Mouse (Mus musculus) CH12.LX (cell line): ENCODE data around the gene Adamtsl1. TPM values are rescaled to one million over a fixed set of nuclear protein-coding genes. Genes with fewer than 3 reads are reported as not detected.

Experiments used
- DNase-seq: peaks from one replicate; pipeline ENCODE4 v3.0.0-alpha.2; 2013; ENCODE audit errors: extremely low read depth
- H3K27ac ChIP-seq: 2 replicates; pipeline ENCODE4 v1.5.1; 2012; ENCODE audit warnings: low read depth, mild to moderate bottlenecking, control low read depth, moderate library complexity; ENCODE audit not compliant: insufficient read depth
- H3K27me3 ChIP-seq: replicated peaks from 2 replicates; pipeline ENCODE3; 2012; ENCODE audit warnings: inconsistent platforms
- H3K36me3 ChIP-seq, 2 experiments: replicated peaks in 1 of 2; 2 replicates each; pipeline versions ENCODE3 to v1.6.1; 2012; ENCODE audit warnings: inconsistent platforms in 1 of 2, low read length in 1 of 2, mild to moderate bottlenecking in 1 of 2, mixed read lengths in 1 of 2, moderate library complexity in 1 of 2; ENCODE audit not compliant: control insufficient read depth in 1 of 2, insufficient read depth in 1 of 2
- H3K4me1 ChIP-seq, 2 experiments: 2 replicates each; pipeline ENCODE4 v1.6.1; 2012; ENCODE audit warnings: inconsistent platforms in 1 of 2, moderate library complexity in 1 of 2; ENCODE audit not compliant: insufficient read depth in 2 of 2, control insufficient read depth in 1 of 2
- H3K4me2 ChIP-seq: 2 replicates; pipeline ENCODE4 v1.6.1; 2012; ENCODE audit warnings: low read depth, mild to moderate bottlenecking, control low read depth; ENCODE audit not compliant: poor library complexity, insufficient read depth, severe bottlenecking
- H3K4me3 ChIP-seq, 3 experiments: fragments of 150-350 bp in 1 of 3; sonication (generic) in 1 of 3; replicated peaks in 1 of 3; 2 replicates each; pipeline versions ENCODE3 to v1.5.1; 2011 to 2012; ENCODE audit warnings: low read depth in 2 of 3, low read length in 2 of 3, mild to moderate bottlenecking in 2 of 3, moderate library complexity in 2 of 3, control low read depth in 1 of 3, improper control_type of control experiment in 1 of 3, inconsistent platforms in 1 of 3, mixed read lengths in 1 of 3; ENCODE audit not compliant: poor library complexity in 1 of 3
- H3K79me2 ChIP-seq: replicated peaks from 2 replicates; pipeline ENCODE4 v1.6.1; 2012; ENCODE audit warnings: mild to moderate bottlenecking, moderate library complexity; ENCODE audit not compliant: control insufficient read depth, poor library complexity, insufficient read depth, severe bottlenecking; ENCODE audit errors: extremely low read depth
- H3K9ac ChIP-seq: 2 replicates; pipeline ENCODE4 v1.6.1; 2012; ENCODE audit warnings: low read depth, mild to moderate bottlenecking, control low read depth, moderate library complexity; ENCODE audit not compliant: insufficient read depth
- H3K9me3 ChIP-seq: replicated peaks from 2 replicates; pipeline ENCODE3; 2012; ENCODE audit warnings: low read length, inconsistent platforms, mixed read lengths
- CHD2 ChIP-seq: IDR thresholded peaks from 2 replicates; pipeline ENCODE4 v1.6.1; 2011; ENCODE audit warnings: low read length, improper control_type of control experiment
- ELF1 ChIP-seq: IDR thresholded peaks from 2 replicates; pipeline ENCODE4 v1.6.1; 2014; ENCODE audit warnings: low read depth, mild to moderate bottlenecking, inconsistent platforms, low read length, improper control_type of control experiment
- EP300 ChIP-seq: IDR thresholded peaks from 2 replicates; pipeline ENCODE4 v1.6.1; 2011; ENCODE audit warnings: low read length, improper control_type of control experiment
- IRF4 ChIP-seq: IDR thresholded peaks from 2 replicates; pipeline ENCODE4 v1.6.1; 2014; ENCODE audit warnings: low read depth, mild to moderate bottlenecking, inconsistent platforms, low read length, improper control_type of control experiment
- JUN ChIP-seq: IDR thresholded peaks from 2 replicates; pipeline ENCODE4 v1.6.1; 2011; ENCODE audit warnings: low read depth, mild to moderate bottlenecking, low read length, improper control_type of control experiment, moderate library complexity; ENCODE audit not compliant: insufficient read depth
- KAT2A ChIP-seq: IDR thresholded peaks from 2 replicates; pipeline ENCODE4 v1.6.1; 2012; ENCODE audit warnings: low read length, improper control_type of control experiment, inconsistent platforms; ENCODE audit not compliant: insufficient replicate concordance
- MAX ChIP-seq: IDR thresholded peaks from 2 replicates; pipeline ENCODE4 v1.6.1; 2011; ENCODE audit warnings: low read length, improper control_type of control experiment
- NELFE ChIP-seq: IDR thresholded peaks from 2 replicates; pipeline ENCODE4 v1.6.1; 2011; ENCODE audit warnings: low read depth, low read length, improper control_type of control experiment
- PAX5 ChIP-seq: IDR thresholded peaks from 2 replicates; pipeline ENCODE4 v1.6.1; 2012; ENCODE audit warnings: low read length, inconsistent platforms, mixed read lengths
- POLR2AphosphoS2 ChIP-seq: IDR thresholded peaks from 2 replicates; pipeline ENCODE4 v1.6.1; 2011; ENCODE audit warnings: low read depth, low read length, improper control_type of control experiment
- RAD21 ChIP-seq: IDR thresholded peaks from 2 replicates; pipeline ENCODE4 v1.6.1; 2011; ENCODE audit warnings: low read depth, mild to moderate bottlenecking, low read length, improper control_type of control experiment, moderate library complexity
- RCOR1 ChIP-seq: conservative IDR thresholded peaks from 2 replicates; pipeline ENCODE4 v1.6.1; 2012; ENCODE audit warnings: low read depth, mild to moderate bottlenecking, inconsistent platforms, low read length, improper control_type of control experiment
- SIN3A ChIP-seq: IDR thresholded peaks from 2 replicates; pipeline ENCODE4 v1.6.1; 2012; ENCODE audit warnings: low read length, improper control_type of control experiment, inconsistent platforms
- SMC3 ChIP-seq: IDR thresholded peaks from 2 replicates; pipeline ENCODE4 v1.6.1; 2011; ENCODE audit warnings: low read depth, low read length, improper control_type of control experiment
- TBP ChIP-seq: conservative IDR thresholded peaks from 2 replicates; pipeline ENCODE4 v1.6.1; 2011; ENCODE audit warnings: low read depth, low read length, improper control_type of control experiment
- TCF12 ChIP-seq: IDR thresholded peaks from 2 replicates; pipeline ENCODE4 v1.6.1; 2014; ENCODE audit warnings: low read depth, mild to moderate bottlenecking, inconsistent platforms, low read length, improper control_type of control experiment
- USF1 ChIP-seq: IDR thresholded peaks from 2 replicates; pipeline ENCODE4 v1.6.1; 2014; ENCODE audit warnings: low read depth, mild to moderate bottlenecking, inconsistent platforms, low read length, improper control_type of control experiment
- dilution Hi-C: fragments of 300-500 bp; cut with MboI; formaldehyde crosslinking; loops from 2 replicates; pipeline ENCODE4 v1.14.3; 2020; ENCODE audit warnings: low sequenced_read_pairs; ENCODE audit not compliant: extremely low pct_unique_long_range_greater_than_20kb, extremely low pct_ligation_motif_present
- in situ Hi-C: fragments of 300-500 bp; cut with MboI; formaldehyde crosslinking; loops from 3 replicates; pipeline ENCODE4 v1.14.3; 2019; ENCODE audit warnings: low sequenced_read_pairs, low pct_ligation_motif_present, low pct_unique_long_range_greater_than_20kb, mixed read lengths
- polyA plus RNA-seq: library from polyadenylated mRNA; unstranded; fragments of >175 nt; gene quantifications from 2 replicates; pipeline ENCODE4 v1.2.1, GENCODE M21; 2012; ENCODE audit warnings: low read depth; ENCODE audit not compliant: insufficient read length
- total RNA-seq, 2 experiments: library from RNA; depleted of rRNA; stranded (reverse); fragments of 300-350 nt in 1 of 2; fragments of >200 nt in 1 of 2; gene quantifications; 2 replicates each; pipeline ENCODE4 v1.2.3; 2012 to 2014

The Adamtsl1 gene
- total and polyA plus RNA-seq, 3 experiments = not detected

- Histone ChIP-seq H3K4me3 (no peak overlapping the region), H3K9me3 (peaks cover 3% of the 10 kb centered on the region), H3K27ac (no peak overlapping the region), H3K4me2 (no peak overlapping the region), H3K27me3 (no peaks in the 10 kb centered on the region), H3K4me1 (no peaks in the 10 kb centered on the region), H3K79me2 (no peaks in the 10 kb centered on the region), H3K36me3 (no peaks in the 10 kb centered on the region), H3K9ac (no peak overlapping the region)
- TF ChIP-seq NELFE (no peak), POLR2AphosphoS2 (no peak), PAX5 (no peak), SIN3A (no peak), IRF4 (no peak)
- in situ Hi-C loops (no loop called here), dilution Hi-C loops (no loop called here)
- DNase-seq = no peak
Measured at GRCm38 (mm10) chr4:86159362-86159761, 645.4 kb downstream of the Adamtsl1 start.

- Histone ChIP-seq H3K36me3 (no peaks in the 10 kb centered on the region), H3K27ac (no peak overlapping the region), H3K4me2 (no peak overlapping the region), H3K27me3 (no peaks in the 10 kb centered on the region), H3K4me3 (no peak overlapping the region), H3K79me2 (no peaks in the 10 kb centered on the region), H3K9me3 (peaks cover 6% of the 10 kb centered on the region), H3K9ac (no peak overlapping the region), H3K4me1 (no peaks in the 10 kb centered on the region)
- dilution Hi-C loops (no loop called here), in situ Hi-C loops (no loop called here)
- TF ChIP-seq CHD2 (no peak), SMC3 (no peak), KAT2A (no peak), POLR2AphosphoS2 (no peak), ELF1 (no peak), TBP (no peak), JUN (no peak), TCF12 (no peak), RCOR1 (no peak), IRF4 (no peak)
- no peak for DNase-seq
Measured at GRCm38 (mm10) chr4:86170763-86171162, 656.8 kb downstream of the Adamtsl1 start.

GRCm38 (mm10) chr4:86171461-86171860, 657.5 kb downstream of the Adamtsl1 start:
- peaks cover 9% of the 10 kb centered on the region for H3K9me3 ChIP-seq
- in situ Hi-C loops (no loop called here), dilution Hi-C loops (no loop called here)
- no peak overlapping the region for H3K9ac ChIP-seq
- no peak overlapping the region for H3K4me2 ChIP-seq
- no peaks in the 10 kb centered on the region for H3K27me3 ChIP-seq
- no peaks in the 10 kb centered on the region for H3K36me3 ChIP-seq
- no peaks in the 10 kb centered on the region for H3K4me1 ChIP-seq
- no peak overlapping the region for H3K27ac ChIP-seq
- H3K4me3 ChIP-seq = no peak overlapping the region
- TF ChIP-seq TBP = no peak
- TF ChIP-seq USF1 = no peak
- TF ChIP-seq CHD2 = no peak
- no peak for TF ChIP-seq RAD21
- no peak for TF ChIP-seq MAX
- TF ChIP-seq EP300 = no peak
- H3K79me2 ChIP-seq = no peaks in the 10 kb centered on the region
- no peak for DNase-seq
